Mouse (Mus musculus): ENCODE measurements at regions not wholly inside any gene's neighbourhood (a gene's known extent, or its start where the extent isn't known, plus 50 kb on each side); places are given as distances from the start of the nearest gene placed in this dataset.

DNA sequence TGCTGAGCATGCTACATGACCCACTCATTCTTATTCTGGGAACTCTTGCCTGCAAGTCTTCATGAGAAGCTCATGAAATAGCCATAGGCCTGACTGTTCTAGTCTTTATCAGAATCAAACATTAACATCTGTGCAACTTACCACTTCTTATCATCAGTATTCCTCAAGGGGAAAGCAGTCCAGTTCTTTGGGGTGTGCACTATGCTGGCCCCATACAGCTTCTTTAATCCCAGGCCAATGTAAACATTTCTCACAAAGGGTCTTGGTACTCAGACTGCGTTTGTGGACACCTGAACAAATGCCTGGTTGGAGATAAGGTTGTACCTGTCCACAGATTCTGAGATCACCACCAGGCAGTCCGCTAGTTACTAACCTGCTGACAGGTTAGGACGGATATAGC is 51.3 kb downstream of the 3110018I06Rik start:
- DNase-seq (ENCODE audit: extremely low spot score in 1 of 2, low spot score in 1 of 2): no peak

- DNase-seq (ENCODE audit: extremely low spot score in 1 of 2, low spot score in 1 of 2): no peak
Measured at GRCm38 (mm10) chr12:107541196-107541595, 52.8 kb downstream of the 3110018I06Rik start.

DNA sequence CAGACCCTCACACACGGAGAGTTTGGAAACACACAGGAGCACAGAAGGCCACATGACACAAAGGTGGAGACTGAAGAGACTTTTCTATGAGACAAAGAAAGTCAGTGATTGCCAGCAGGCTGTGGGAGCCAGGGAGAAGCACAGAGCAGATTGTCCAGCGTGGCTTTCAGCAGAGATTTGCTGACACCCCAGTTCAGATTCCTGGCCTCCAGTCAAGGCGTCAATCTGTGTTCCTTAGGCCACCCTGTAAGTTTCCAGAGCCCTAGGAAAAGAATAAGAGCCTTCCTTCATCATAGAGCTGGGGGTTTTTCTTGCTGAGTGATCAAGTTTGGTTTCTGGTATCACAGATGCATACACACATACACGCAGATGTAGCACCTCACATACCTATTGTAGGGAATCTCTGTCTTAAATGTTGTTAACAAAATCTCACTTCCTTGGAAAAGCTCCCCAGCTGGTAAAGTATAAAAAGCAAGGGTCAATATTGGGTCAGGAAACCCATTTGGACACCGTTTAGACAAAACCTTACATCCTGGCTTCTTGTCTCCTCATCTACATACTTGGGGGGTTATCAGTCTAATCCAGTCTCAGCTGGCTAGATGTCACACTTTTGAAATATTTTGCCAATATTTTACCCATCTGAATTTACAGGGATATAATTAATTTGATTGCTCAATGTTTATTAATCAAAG is 58.9 kb downstream of the 3110018I06Rik start:
- DNase-seq (ENCODE audit: extremely low spot score in 1 of 2, low spot score in 1 of 2): no peak

DNA sequence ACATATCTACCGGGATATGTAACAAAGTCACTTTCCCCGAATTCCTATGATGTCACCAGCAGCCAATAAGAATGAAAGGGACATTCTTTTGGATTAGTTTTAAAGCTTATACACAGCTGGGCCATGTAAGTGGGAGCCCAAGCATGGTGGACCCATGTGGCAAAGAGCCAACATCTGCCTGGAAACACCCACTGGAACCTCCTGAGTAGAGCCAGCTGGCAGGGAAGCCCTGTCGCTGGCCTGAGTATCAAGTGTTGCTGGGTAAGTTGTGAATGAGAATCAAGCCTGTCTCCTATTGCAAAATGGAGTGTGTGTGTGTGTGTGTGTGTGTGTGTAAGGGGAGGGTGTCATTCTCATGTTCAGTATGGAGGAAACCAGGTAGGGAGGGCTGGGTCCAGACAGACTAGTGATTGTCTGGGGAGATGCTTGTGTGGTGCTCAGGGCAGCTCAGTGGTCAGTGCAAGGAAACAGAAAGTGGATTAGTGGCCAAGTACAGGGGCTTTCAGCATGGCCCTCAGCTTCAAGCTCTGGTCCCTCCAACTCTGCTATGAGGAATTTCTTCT is 59.5 kb downstream of the 3110018I06Rik start:
- no peak for DNase-seq (ENCODE audit: extremely low spot score in 1 of 2, low spot score in 1 of 2)

- peak; percentile 15 to 16 for DNase-seq (ENCODE audit: extremely low spot score in 1 of 2, low spot score in 1 of 2)
Measured at GRCm38 (mm10) chr12:107549452-107550296, 61.2 kb downstream of the 3110018I06Rik start.

- no peak for DNase-seq (ENCODE audit: extremely low spot score in 1 of 2, low spot score in 1 of 2)
Measured at GRCm38 (mm10) chr12:107559191-107559590, 70.8 kb downstream of the 3110018I06Rik start.

DNA sequence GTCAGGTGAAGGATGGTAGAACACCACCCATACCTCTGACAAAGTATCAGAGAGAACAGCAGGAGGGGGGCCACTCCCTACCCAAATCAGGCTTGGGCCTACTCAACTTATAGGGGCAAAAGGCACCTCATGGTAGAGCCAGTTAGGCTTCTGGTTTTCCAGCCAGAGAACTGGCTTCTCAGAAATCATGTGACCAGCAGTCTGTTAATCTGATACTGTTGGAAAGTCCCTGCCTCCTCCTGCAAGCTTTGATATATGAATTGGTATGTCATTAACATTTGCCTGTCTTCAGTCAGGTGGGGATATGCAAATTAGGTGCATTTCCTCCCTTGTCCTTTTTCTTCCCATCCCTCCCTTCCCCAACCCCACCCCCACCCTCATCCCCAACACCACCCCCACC is 71.7 kb downstream of the 3110018I06Rik start:
- no peak for DNase-seq (ENCODE audit: extremely low spot score in 1 of 2, low spot score in 1 of 2)

DNA sequence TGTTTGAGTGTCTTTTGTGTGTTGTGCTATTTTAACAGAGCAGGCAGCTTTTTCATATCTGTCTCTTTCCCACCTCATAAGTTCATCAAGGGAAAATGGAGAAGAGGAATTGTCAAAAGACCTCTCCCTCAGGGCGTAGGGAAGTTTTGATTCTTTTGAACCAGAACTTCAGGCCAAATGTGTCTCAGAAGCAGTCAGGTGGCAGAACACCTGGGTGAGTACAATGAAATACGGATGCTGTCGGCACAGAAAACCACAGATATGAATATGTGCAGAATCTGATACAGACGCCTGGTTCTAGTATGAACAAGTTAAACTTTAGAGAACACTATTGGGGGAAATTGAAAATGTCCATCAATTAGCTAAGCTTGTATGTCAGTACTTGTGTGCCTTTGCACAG is 84.2 kb downstream of the 3110018I06Rik start:
- no peak for DNase-seq (ENCODE audit: extremely low spot score in 1 of 2, low spot score in 1 of 2)

DNA sequence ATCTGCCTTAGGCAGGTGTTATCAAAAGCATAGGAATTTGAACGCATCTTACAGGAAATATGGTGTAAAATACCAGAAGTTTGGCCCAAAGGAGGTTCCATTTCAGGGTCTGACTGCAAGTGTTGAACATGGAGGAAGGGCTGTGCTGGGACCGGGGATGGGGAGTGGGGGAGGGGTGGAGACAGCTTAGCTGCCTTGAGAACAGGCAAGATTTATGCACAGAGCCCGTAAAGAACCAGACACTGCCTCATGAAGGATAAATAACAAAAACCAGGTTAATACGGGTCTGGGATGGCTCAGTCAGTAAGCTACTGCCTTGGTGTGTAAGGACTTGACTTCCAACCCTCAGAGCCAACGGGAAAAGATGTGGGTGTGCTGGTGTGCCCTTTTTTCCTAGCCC is 91.1 kb downstream of the 3110018I06Rik start:
- no peak for DNase-seq (ENCODE audit: extremely low spot score in 1 of 2, low spot score in 1 of 2)

DNA sequence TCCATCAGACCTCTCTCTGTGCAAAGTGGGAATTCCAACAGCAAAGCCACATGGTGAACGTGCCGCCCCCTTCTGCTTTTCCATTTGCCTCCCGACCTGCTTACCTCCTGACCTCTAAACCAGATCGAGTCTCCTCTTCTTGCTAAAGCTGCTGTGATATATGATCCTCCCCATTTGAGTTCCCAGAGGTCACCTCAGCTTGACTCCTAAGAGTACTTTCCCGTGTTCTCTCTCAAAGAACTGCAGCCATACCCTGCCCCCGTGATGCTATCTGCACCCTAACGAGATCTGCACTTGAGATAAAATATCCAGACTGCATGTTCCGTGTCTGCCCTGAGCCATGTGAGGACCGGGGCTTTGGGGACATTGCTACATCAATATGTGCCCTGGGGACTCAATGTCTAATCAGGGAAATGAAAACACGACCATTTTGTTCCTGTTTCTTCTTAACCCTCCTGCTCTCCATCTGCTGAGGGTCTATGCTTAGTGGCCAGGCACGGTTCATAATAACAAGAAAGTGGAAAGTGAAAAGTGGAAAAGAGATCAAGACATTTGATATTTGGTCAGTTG is 94.8 kb downstream of the 3110018I06Rik start:
- DNase-seq (ENCODE audit: extremely low spot score in 1 of 2, low spot score in 1 of 2): no peak

- DNase-seq (ENCODE audit: extremely low spot score in 1 of 2, low spot score in 1 of 2): no peak
Measured at GRCm38 (mm10) chr12:107585696-107586225, 97.3 kb downstream of the 3110018I06Rik start.

GRCm38 (mm10) chr12:107596236-107596635 is 107.8 kb downstream of the 3110018I06Rik start:
- DNase-seq (ENCODE audit: extremely low spot score in 1 of 2, low spot score in 1 of 2): no peak

DNA sequence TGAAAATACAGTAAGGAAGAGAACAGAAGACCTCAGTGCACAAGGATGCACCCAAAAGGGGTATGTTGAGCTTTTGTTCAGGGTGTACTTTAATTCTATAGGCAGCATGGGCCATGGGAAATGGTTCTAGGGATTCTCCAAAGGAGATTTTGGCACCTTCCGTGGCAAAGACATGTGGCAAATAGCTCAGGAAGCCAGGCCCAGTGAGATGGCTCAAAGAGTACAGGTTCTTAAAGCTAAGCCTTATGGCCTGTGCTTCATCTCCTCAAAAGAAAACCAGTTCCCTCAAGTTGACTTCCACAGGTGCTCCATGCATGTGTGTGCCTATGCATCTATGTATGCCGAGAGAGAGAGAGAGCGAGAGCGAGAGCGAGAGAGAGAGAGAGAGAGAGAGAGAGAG is 112.1 kb downstream of the 3110018I06Rik start:
- DNase-seq (ENCODE audit: extremely low spot score in 1 of 2, low spot score in 1 of 2): no peak

- no peak for DNase-seq (ENCODE audit: extremely low spot score in 1 of 2, low spot score in 1 of 2)
Measured at GRCm38 (mm10) chr12:107608966-107609365, 120.5 kb downstream of the 3110018I06Rik start.

GRCm38 (mm10) chr12:107609986-107610385 is 121.6 kb downstream of the 3110018I06Rik start:
- no peak for DNase-seq (ENCODE audit: extremely low spot score in 1 of 2, low spot score in 1 of 2)

GRCm38 (mm10) chr12:107617212-107617994 is 129.0 kb downstream of the 3110018I06Rik start:
- no peak for DNase-seq (ENCODE audit: extremely low spot score in 1 of 2, low spot score in 1 of 2)

GRCm38 (mm10) chr12:107624446-107624845 is 136.0 kb downstream of the 3110018I06Rik start:
- DNase-seq (ENCODE audit: extremely low spot score in 1 of 2, low spot score in 1 of 2): no peak

DNA sequence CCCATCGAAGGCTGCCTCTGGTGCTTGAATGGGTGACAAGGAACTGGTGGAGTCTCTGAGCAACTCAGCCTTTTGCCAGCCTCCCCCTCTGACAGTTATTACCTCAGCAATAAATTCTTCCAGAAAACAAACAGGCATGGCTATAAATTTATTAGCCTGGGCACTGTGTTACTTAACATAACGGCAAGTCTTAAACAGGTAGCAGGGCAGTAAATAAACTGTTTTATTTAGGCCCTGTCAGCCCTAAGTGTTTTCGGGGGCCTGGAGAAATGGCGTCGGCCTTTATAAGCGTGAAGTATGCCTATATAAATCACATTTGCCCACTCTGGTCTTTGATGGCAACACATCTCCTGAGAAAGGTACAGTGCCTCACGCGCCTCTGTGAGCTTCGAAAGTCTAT is 159.6 kb downstream of the 3110018I06Rik start:
- no peak for DNase-seq (ENCODE audit: extremely low spot score in 1 of 2, low spot score in 1 of 2)

DNA sequence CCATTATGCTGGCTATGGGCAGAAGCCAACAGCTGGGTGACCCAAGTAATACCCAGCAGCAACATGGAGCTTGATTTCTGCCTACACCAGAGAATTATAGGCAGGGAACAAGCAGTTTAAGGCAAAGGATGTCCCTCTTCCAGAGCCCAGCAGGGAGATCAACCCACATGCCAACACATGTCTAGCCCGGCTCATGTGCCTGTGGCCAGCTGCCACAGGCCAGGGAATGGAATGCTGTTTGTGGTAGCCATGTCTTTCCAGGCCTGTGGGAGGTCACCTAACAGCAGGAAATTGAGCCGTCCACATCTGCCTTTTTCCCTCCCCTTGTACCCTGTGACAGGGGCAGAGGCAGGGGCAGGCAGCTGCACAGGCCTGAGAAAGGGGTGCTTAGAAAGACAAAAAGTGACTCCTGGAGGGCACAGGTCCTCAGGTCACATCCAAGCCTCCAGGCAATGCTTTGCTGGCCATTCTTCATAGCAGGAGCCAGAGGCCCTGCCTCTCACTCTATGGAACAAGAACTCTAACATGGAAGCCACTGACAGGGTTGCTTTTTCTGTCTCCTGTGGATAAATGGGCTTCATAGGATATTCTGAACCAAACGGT is 163.8 kb downstream of the 3110018I06Rik start:
- DNase-seq (ENCODE audit: extremely low spot score in 1 of 2, low spot score in 1 of 2): no peak

GRCm38 (mm10) chr12:107653131-107653530 is 164.7 kb downstream of the 3110018I06Rik start:
- DNase-seq (ENCODE audit: extremely low spot score in 1 of 2, low spot score in 1 of 2): no peak

Data from layer of hippocampus, postnatal 25 days (tissue).